Mouse (Mus musculus): ENCODE measurements around the gene B230118H07Rik. TPM values are rescaled to one million over a fixed set of nuclear protein-coding genes. Genes with fewer than 3 reads are reported as not detected.

Gene B230118H07Rik
- total and polyA plus RNA-seq, 3 experiments: 22.4 to 30.6 TPM; not detected in 1

- Histone ChIP-seq H3K4me3 (ENCODE audit: control insufficient read depth in 1 of 2, insufficient read depth in 1 of 2, low read depth in 2 of 2, low read length in 2 of 2) (no peak overlapping the region), H3K36me3 (ENCODE audit: control insufficient read depth in 1 of 2, insufficient read depth in 2 of 2, low read length in 2 of 2) (peaks cover 0 to 13% of the 10 kb centered on the region in 2 experiments; a peak in 2 of 4 replicates), H3K9me3 (replicated peaks; ENCODE audit: insufficient read depth, low read length) (no peaks in the 10 kb centered on the region), H3K4me1 (ENCODE audit: control insufficient read depth in 1 of 2, insufficient read depth in 2 of 2, low read length in 2 of 2) (peaks cover 3 to 10% of the 10 kb centered on the region in 2 experiments), H3K79me2 (ENCODE audit: control insufficient read depth, insufficient read depth, low read length, poor library complexity) (no peaks in the 10 kb centered on the region), H3K27ac (ENCODE audit: control insufficient read depth, low read depth, low read length) (peak overlapping the region; percentile 58), H3K27me3 (ENCODE audit: control insufficient read depth in 1 of 2, insufficient read depth in 2 of 2, low read length in 2 of 2) (no peaks in the 10 kb centered on the region), H3K9ac (ENCODE audit: control insufficient read depth, low read depth, low read length, poor library complexity, severe bottlenecking) (no peak overlapping the region)
- TF ChIP-seq MAZ (IDR thresholded peaks at IDR 0.05; ENCODE audit: low read depth, low read length) (no peak), TCF12 (IDR thresholded peaks at IDR 0.05; ENCODE audit: low read depth, low read length) (no peak), USF1 (IDR thresholded peaks at IDR 0.05; ENCODE audit: low read depth, low read length) (no peak), MAX (IDR thresholded peaks at IDR 0.05; ENCODE audit: low read length) (no peak), BHLHE40 (IDR thresholded peaks at IDR 0.05; ENCODE audit: borderline replicate concordance, low read depth, low read length) (no peak), MYC (IDR thresholded peaks at IDR 0.05; ENCODE audit: low read depth, low read length) (no peak), ZC3H11A (IDR thresholded peaks at IDR 0.05; ENCODE audit: low read depth, low read length) (no peak), SIN3A (IDR thresholded peaks at IDR 0.05; ENCODE audit: low read length) (no peak), ZKSCAN1 (IDR thresholded peaks at IDR 0.05; ENCODE audit: low read depth, low read length) (no peak)
- DNase-seq (ENCODE audit: low read depth, low spot score): no peak
Measured at GRCm38 (mm10) chr2:101580428-101580827, 68.9 kb downstream of the B230118H07Rik start.

GRCm38 (mm10) chr2:101580027-101580426, 69.3 kb downstream of the B230118H07Rik start:
- no peak overlapping the region for H3K4me3 ChIP-seq (ENCODE audit: control insufficient read depth in 1 of 2, insufficient read depth in 1 of 2, low read depth in 2 of 2, low read length in 2 of 2)
- TF ChIP-seq ZMIZ1 (IDR thresholded peaks at IDR 0.05; ENCODE audit: low read depth, low read length): no peak
- no peak for TF ChIP-seq CTCF (IDR thresholded peaks at IDR 0.05 in 2 of 3, conservative IDR thresholded peaks at IDR 0.05 in 1 of 3; ENCODE audit: control insufficient read depth in 1 of 3, insufficient read depth in 1 of 3, low read depth in 2 of 3, low read length in 3 of 3, poor library complexity in 1 of 3, severe bottlenecking in 1 of 3)
- no peak for TF ChIP-seq ELF1 (IDR thresholded peaks at IDR 0.05; ENCODE audit: low read depth, low read length)
- TF ChIP-seq MAFK (IDR thresholded peaks at IDR 0.05; ENCODE audit: borderline replicate concordance, low read depth, low read length): no peak
- no peak for TF ChIP-seq USF1 (IDR thresholded peaks at IDR 0.05; ENCODE audit: low read depth, low read length)
- no peak for TF ChIP-seq NRF1 (IDR thresholded peaks at IDR 0.05; ENCODE audit: insufficient read depth, low read depth, low read length, poor library complexity, severe bottlenecking)
- H3K27ac ChIP-seq (ENCODE audit: control insufficient read depth, low read depth, low read length): no peak overlapping the region
- H3K4me1 ChIP-seq (ENCODE audit: control insufficient read depth in 1 of 2, insufficient read depth in 2 of 2, low read length in 2 of 2): peaks cover 3 to 10% of the 10 kb centered on the region in 2 experiments
- H3K36me3 ChIP-seq (ENCODE audit: control insufficient read depth in 1 of 2, insufficient read depth in 2 of 2, low read length in 2 of 2): peaks cover 0 to 13% of the 10 kb centered on the region in 2 experiments; a peak in 2 of 4 replicates
- no peaks in the 10 kb centered on the region for H3K79me2 ChIP-seq (ENCODE audit: control insufficient read depth, insufficient read depth, low read length, poor library complexity)
- H3K27me3 ChIP-seq (ENCODE audit: control insufficient read depth in 1 of 2, insufficient read depth in 2 of 2, low read length in 2 of 2): no peaks in the 10 kb centered on the region
- no peaks in the 10 kb centered on the region for H3K9me3 ChIP-seq (replicated peaks; ENCODE audit: insufficient read depth, low read length)
- DNase-seq (ENCODE audit: low read depth, low spot score): no peak
- H3K9ac ChIP-seq (ENCODE audit: control insufficient read depth, low read depth, low read length, poor library complexity, severe bottlenecking): no peak overlapping the region

- Histone ChIP-seq H3K79me2 (ENCODE audit: control insufficient read depth, insufficient read depth, low read length, poor library complexity) (no peaks in the 10 kb centered on the region), H3K27me3 (ENCODE audit: control insufficient read depth in 1 of 2, insufficient read depth in 2 of 2, low read length in 2 of 2) (no peaks in the 10 kb centered on the region), H3K9me3 (replicated peaks; ENCODE audit: insufficient read depth, low read length) (no peaks in the 10 kb centered on the region), H3K4me3 (ENCODE audit: control insufficient read depth in 1 of 2, insufficient read depth in 1 of 2, low read depth in 2 of 2, low read length in 2 of 2) (no peak overlapping the region), H3K27ac (ENCODE audit: control insufficient read depth, low read depth, low read length) (no peak overlapping the region), H3K9ac (ENCODE audit: control insufficient read depth, low read depth, low read length, poor library complexity, severe bottlenecking) (no peak overlapping the region), H3K4me1 (ENCODE audit: control insufficient read depth in 1 of 2, insufficient read depth in 2 of 2, low read length in 2 of 2) (peaks cover 3 to 10% of the 10 kb centered on the region in 2 experiments), H3K36me3 (ENCODE audit: control insufficient read depth in 1 of 2, insufficient read depth in 2 of 2, low read length in 2 of 2) (peaks cover 0 to 13% of the 10 kb centered on the region in 2 experiments; a peak in 2 of 4 replicates)
- no peak for TF ChIP-seq USF2 (IDR thresholded peaks at IDR 0.05; ENCODE audit: borderline replicate concordance in 1 of 2, insufficient read depth in 1 of 2, low read depth in 1 of 2, low read length in 2 of 2)
- no peak for TF ChIP-seq CHD2 (IDR thresholded peaks at IDR 0.05; ENCODE audit: low read length)
- DNase-seq (ENCODE audit: low read depth, low spot score): no peak
Measured at GRCm38 (mm10) chr2:101577243-101577642, 72.1 kb downstream of the B230118H07Rik start.
